Mouse (Mus musculus) neural tube, embryonic 11.5 days (tissue): ENCODE measurements around the gene Cpb2. TPM values are rescaled to one million over a fixed set of nuclear protein-coding genes. Genes with fewer than 3 reads are reported as not detected.
A peak's percentile ranks its signal among the peaks of the same experiment; 100 is the strongest.

Experiments used
- ATAC-seq: fragments of 200-750 bp; cut with Nextera tagmentation; 2 replicates; pipeline ENCODE4 v1.8.0; 2017; ENCODE audit warnings: moderate number of reproducible peaks, mild to moderate bottlenecking, moderate TSS enrichment, moderate library complexity; ENCODE audit not compliant: insufficient read depth, low FRiP score, low TSS enrichment
- DNase-seq: peaks from one replicate; pipeline ENCODE4 v3.0.0-alpha.2; 2015; ENCODE audit warnings: low spot score
- H3K27ac ChIP-seq: fragments of 300-500 bp; sonication (generic); 2 replicates; pipeline ENCODE4 v1.5.1; 2014; ENCODE audit warnings: low read depth, mild to moderate bottlenecking, low read length
- H3K27me3 ChIP-seq: fragments of 300-500 bp; sonication (generic); 2 replicates; pipeline ENCODE4 v1.6.1; 2014; ENCODE audit warnings: mild to moderate bottlenecking, low read length, mixed read lengths; ENCODE audit not compliant: control insufficient read depth, insufficient read depth
- H3K36me3 ChIP-seq: fragments of 300-500 bp; sonication (generic); 2 replicates; pipeline ENCODE4 v1.6.1; 2014; ENCODE audit warnings: mild to moderate bottlenecking, low read length, moderate library complexity, mixed read lengths; ENCODE audit not compliant: control insufficient read depth, insufficient read depth
- H3K4me1 ChIP-seq: fragments of 300-500 bp; sonication (generic); 2 replicates; pipeline ENCODE4 v1.6.1; 2014; ENCODE audit warnings: low read length, mixed read lengths; ENCODE audit not compliant: control insufficient read depth, insufficient read depth
- H3K4me2 ChIP-seq: fragments of 300-500 bp; sonication (generic); 2 replicates; pipeline ENCODE4 v1.6.1; 2014; ENCODE audit warnings: low read depth, mild to moderate bottlenecking, moderate library complexity
- H3K4me3 ChIP-seq: fragments of 300-500 bp; sonication (generic); 2 replicates; pipeline ENCODE4 v1.5.1; 2014; ENCODE audit warnings: low read depth, low read length
- H3K9ac ChIP-seq: fragments of 300-500 bp; sonication (generic); 2 replicates; pipeline ENCODE4 v1.6.1; 2014; ENCODE audit warnings: mild to moderate bottlenecking, low read length
- H3K9me3 ChIP-seq: fragments of 300-500 bp; sonication (generic); 2 replicates; pipeline ENCODE4 v1.6.1; 2016; ENCODE audit warnings: low read length; ENCODE audit not compliant: control insufficient read depth
- WGBS: fragments of 180-500 bp; shearing (Covaris S2); extraction: QIAGEN DNeasy Blood & Tissue Kit; methylation state at CpG from one replicate; pipeline ENCODE4 v1.1.7; 2014; 5-methylcytosine and 5-hydroxymethylcytosine counted together
- polyA plus RNA-seq: library from polyadenylated mRNA; unstranded; fragments of >200 nt; fragmentation: Nextera tagmentation; extraction: Ambion mirVana; gene quantifications from 2 replicates; pipeline ENCODE4 v1.2.1, GENCODE M21; 2014

Cpb2 gene
- polyA plus RNA-seq, 1 experiment from 2014 or later: 0.16 TPM

DNA sequence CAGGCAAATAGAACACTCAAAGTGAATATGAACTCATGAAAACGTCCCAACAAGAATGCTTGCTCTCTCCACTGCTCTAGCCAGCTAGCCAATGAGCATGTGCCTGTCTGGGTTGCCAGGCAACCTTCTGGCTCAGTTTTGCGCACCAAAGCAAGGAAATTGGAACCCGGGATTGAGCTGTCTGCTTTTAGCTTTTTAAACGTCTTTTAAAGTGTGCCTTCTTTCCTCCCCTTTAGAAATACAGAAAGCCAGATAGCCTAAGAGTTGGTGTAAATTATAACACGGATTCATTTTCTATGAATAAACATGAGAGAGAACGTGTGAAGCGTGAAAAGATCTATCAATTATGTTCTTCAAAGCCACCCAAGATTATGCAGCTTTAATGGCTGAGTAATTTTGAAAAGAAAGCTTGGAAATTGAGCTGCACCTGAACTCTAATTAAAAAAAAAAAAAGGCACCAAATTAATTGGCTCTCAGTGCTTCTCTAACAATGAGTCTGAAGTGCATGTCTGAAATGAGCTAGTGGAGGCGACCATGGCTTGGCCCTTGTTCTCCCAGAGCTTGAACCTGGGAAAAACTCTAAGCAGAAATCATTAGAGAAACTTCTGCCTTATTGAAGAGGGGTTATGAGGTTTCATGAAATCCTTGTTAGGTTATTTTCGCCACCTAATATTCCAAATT is 6.0 kb upstream of the Cpb2 start:
- WGBS: 36% methylated on average over 9 of the region's 9 CpGs
- ATAC-seq (peak; percentile 86), DNase-seq (peak; percentile 65)
- no peak overlapping the region for H3K4me2 ChIP-seq
- no peaks in the 10 kb centered on the region for H3K36me3 ChIP-seq
- H3K27me3 ChIP-seq: no peaks in the 10 kb centered on the region
- H3K4me3 ChIP-seq: no peak overlapping the region
- H3K4me1 ChIP-seq: 0 out of 2 replicates have a peak, but pooled peaks cover 2% of the 10 kb centered on the region
- H3K27ac ChIP-seq: peak overlapping the region; percentile 60; the same call in 1 of the 2 replicates
- no peak overlapping the region for H3K9ac ChIP-seq
- no peaks in the 10 kb centered on the region for H3K9me3 ChIP-seq

GRCm38 (mm10) chr14:75236636-75237003 is 5.5 kb upstream of the Cpb2 start:
- DNase-seq: no peak
- no peaks in the 10 kb centered on the region for H3K9me3 ChIP-seq
- H3K4me1 ChIP-seq: 0 out of 2 replicates have a peak, but pooled peaks cover 2% of the 10 kb centered on the region
- peak; percentile 18; the same call in 1 of the 2 replicates for ATAC-seq
- H3K36me3 ChIP-seq: no peaks in the 10 kb centered on the region
- no peaks in the 10 kb centered on the region for H3K27me3 ChIP-seq
- 71% methylated on average over 4 of the region's 4 CpGs for WGBS
- H3K4me2 ChIP-seq: no peak overlapping the region
- 0 out of 2 replicates have a peak overlapping the region, but pooled peaks have one; percentile 2 for H3K27ac ChIP-seq
- no peak overlapping the region for H3K9ac ChIP-seq
- no peak overlapping the region for H3K4me3 ChIP-seq

- H3K36me3 ChIP-seq: no peaks in the 10 kb centered on the region
- no peak overlapping the region for H3K27ac ChIP-seq
- no peaks in the 10 kb centered on the region for H3K9me3 ChIP-seq
- 83% methylated on average over 8 of the region's 8 CpGs for WGBS
- DNase-seq: no peak
- H3K9ac ChIP-seq: no peak overlapping the region
- H3K27me3 ChIP-seq: no peaks in the 10 kb centered on the region
- H3K4me1 ChIP-seq: 0 out of 2 replicates have a peak, but pooled peaks cover 2% of the 10 kb centered on the region
- no peak overlapping the region for H3K4me3 ChIP-seq
- no peak for ATAC-seq
- no peak overlapping the region for H3K4me2 ChIP-seq
Measured at GRCm38 (mm10) chr14:75237096-75237495, 5.0 kb upstream of the Cpb2 start.

- Histone ChIP-seq H3K9ac (no peak overlapping the region), H3K27ac (no peak overlapping the region), H3K4me3 (no peak overlapping the region), H3K4me2 (no peak overlapping the region), H3K9me3 (no peaks in the 10 kb centered on the region), H3K4me1 (0 out of 2 replicates have a peak, but pooled peaks cover 2% of the 10 kb centered on the region), H3K36me3 (no peaks in the 10 kb centered on the region), H3K27me3 (no peaks in the 10 kb centered on the region)
- 87% methylated on average over 6 of the region's 6 CpGs for WGBS
- ATAC-seq: no peak
- no peak for DNase-seq
Measured at GRCm38 (mm10) chr14:75238054-75238692, 3.9 kb upstream of the Cpb2 start.

- Histone ChIP-seq H3K27ac (no peak overlapping the region), H3K4me2 (no peak overlapping the region), H3K36me3 (no peaks in the 10 kb centered on the region), H3K4me1 (no peaks in the 10 kb centered on the region), H3K9me3 (no peaks in the 10 kb centered on the region), H3K27me3 (no peaks in the 10 kb centered on the region), H3K4me3 (no peak overlapping the region), H3K9ac (no peak overlapping the region)
- no peak for ATAC-seq
- DNase-seq: no peak
- WGBS: 86% methylated on average over 11 of the region's 11 CpGs
Measured at GRCm38 (mm10) chr14:75246024-75247000, 4.2 kb downstream of the Cpb2 start.

GRCm38 (mm10) chr14:75250432-75250831 is 8.3 kb downstream of the Cpb2 start:
- DNase-seq (no peak), ATAC-seq (no peak)
- H3K36me3 ChIP-seq: no peaks in the 10 kb centered on the region
- H3K9ac ChIP-seq: no peak overlapping the region
- no peaks in the 10 kb centered on the region for H3K4me1 ChIP-seq
- no peak overlapping the region for H3K27ac ChIP-seq
- H3K27me3 ChIP-seq: no peaks in the 10 kb centered on the region
- WGBS: 84% methylated on average over 3 of the region's 3 CpGs
- no peaks in the 10 kb centered on the region for H3K9me3 ChIP-seq
- H3K4me2 ChIP-seq: no peak overlapping the region
- H3K4me3 ChIP-seq: no peak overlapping the region

DNA sequence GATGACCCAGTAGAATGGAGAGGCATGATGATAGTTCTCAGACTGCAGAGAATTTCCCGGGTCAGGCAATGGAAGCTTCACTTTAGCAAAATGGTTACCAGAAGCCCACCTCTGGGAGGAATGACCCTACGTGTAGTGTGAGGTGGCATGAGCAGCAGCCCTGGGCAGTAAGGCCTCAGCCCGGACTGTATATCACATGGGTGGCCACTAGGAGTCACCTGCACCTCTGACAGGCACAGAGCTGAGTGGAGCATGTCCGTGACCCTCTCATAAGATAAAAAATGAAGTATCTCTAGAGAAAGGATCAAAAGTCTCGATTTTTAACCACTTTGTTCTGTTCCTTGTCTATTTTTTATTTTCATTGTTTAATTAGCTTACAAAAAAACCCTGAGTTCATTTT is 14.4 kb downstream of the Cpb2 start:
- H3K4me3 ChIP-seq: no peak overlapping the region
- no peaks in the 10 kb centered on the region for H3K4me1 ChIP-seq
- no peaks in the 10 kb centered on the region for H3K27me3 ChIP-seq
- no peak overlapping the region for H3K9ac ChIP-seq
- ATAC-seq (no peak), DNase-seq (no peak)
- no peak overlapping the region for H3K27ac ChIP-seq
- H3K36me3 ChIP-seq: no peaks in the 10 kb centered on the region
- no peaks in the 10 kb centered on the region for H3K9me3 ChIP-seq
- WGBS: 54% methylated on average over 5 of the region's 5 CpGs
- H3K4me2 ChIP-seq: no peak overlapping the region

GRCm38 (mm10) chr14:75269531-75269930 is 27.4 kb downstream of the Cpb2 start:
- WGBS: 88% methylated on average over 5 of the region's 5 CpGs
- no peak overlapping the region for H3K4me2 ChIP-seq
- H3K36me3 ChIP-seq: no peaks in the 10 kb centered on the region
- no peaks in the 10 kb centered on the region for H3K27me3 ChIP-seq
- ATAC-seq (no peak), DNase-seq (no peak)
- no peak overlapping the region for H3K27ac ChIP-seq
- H3K9me3 ChIP-seq: no peaks in the 10 kb centered on the region
- H3K9ac ChIP-seq: no peak overlapping the region
- H3K4me3 ChIP-seq: no peak overlapping the region
- H3K4me1 ChIP-seq: no peaks in the 10 kb centered on the region
